Mouse (Mus musculus) kidney, adult 2 months (tissue): Measurements from ENCODE around the gene Vma21-ps. TPM values are rescaled to one million over a fixed set of nuclear protein-coding genes. Genes with fewer than 3 reads are reported as not detected.

Source experiments
- DNase-seq: peaks from one replicate; pipeline ENCODE4 v3.0.0; 2021
- H3K27ac ChIP-seq: fragments of 200-500 bp; 2 replicates; pipeline ENCODE4 v1.5.1; 2012; ENCODE audit warnings: low read depth, low read length, control low read depth, inconsistent platforms; ENCODE audit not compliant: insufficient read depth
- H3K27me3 ChIP-seq: fragments of 200-500 bp; replicated peaks from 2 replicates; pipeline ENCODE4 v1.6.1; 2012; ENCODE audit warnings: mild to moderate bottlenecking, moderate library complexity, low read length, inconsistent platforms; ENCODE audit not compliant: control insufficient read depth, insufficient read depth
- H3K36me3 ChIP-seq: fragments of 200-500 bp; 2 replicates; pipeline ENCODE4 v1.6.1; 2012; ENCODE audit warnings: mild to moderate bottlenecking, moderate library complexity, low read length, inconsistent platforms; ENCODE audit not compliant: control insufficient read depth, insufficient read depth
- H3K4me1 ChIP-seq: fragments of 200-500 bp; 2 replicates; pipeline ENCODE4 v1.6.1; 2011; ENCODE audit warnings: low read length; ENCODE audit not compliant: control insufficient read depth, insufficient read depth
- H3K4me3 ChIP-seq: fragments of 200-500 bp; 2 replicates; pipeline ENCODE4 v1.5.1; 2011; ENCODE audit warnings: mild to moderate bottlenecking, low read depth, low read length, control low read depth; ENCODE audit not compliant: insufficient read depth
- CTCF ChIP-seq: fragments of 200-500 bp; conservative IDR thresholded peaks from 2 replicates; pipeline ENCODE4 v1.5.1; 2011; ENCODE audit warnings: low read depth, mild to moderate bottlenecking, control low read depth, low read length, moderate library complexity, mixed read lengths; ENCODE audit not compliant: insufficient read depth, insufficient read length
- POLR2A ChIP-seq: fragments of 200-500 bp; IDR thresholded peaks from one replicate; pipeline ENCODE4 v1.6.1; 2011; ENCODE audit warnings: low read depth, low read length, control low read depth
- WGBS: fragments of 180-500 bp; shearing (Covaris S2); methylation state at CpG from one replicate; pipeline ENCODE4 v1.1.7; 2018; 5-methylcytosine and 5-hydroxymethylcytosine counted together
- polyA plus RNA-seq: library from polyadenylated mRNA; depleted of rRNA; stranded (reverse); fragments of >200 nt; gene quantifications from 2 replicates; pipeline ENCODE4 v1.2.3, GENCODE M21; 2012; rRNA removed

Vma21-ps gene
- polyA plus RNA-seq, 1 experiment: 1.7 TPM

- Histone ChIP-seq H3K27ac (no peak overlapping the region), H3K36me3 (no peaks in the 10 kb centered on the region), H3K27me3 (no peaks in the 10 kb centered on the region), H3K4me1 (no peaks in the 10 kb centered on the region), H3K4me3 (no peak overlapping the region)
- TF ChIP-seq CTCF (no peak), POLR2A (no peak)
- no peak for DNase-seq
- 86% methylated on average over 5 of the region's 5 CpGs for WGBS
These were observed 35.7 kb downstream of the Vma21-ps start for GRCm38 (mm10) chr4:52461321-52461720.

- H3K4me3 ChIP-seq: no peak overlapping the region
- no peak for DNase-seq
- H3K4me1 ChIP-seq: no peaks in the 10 kb centered on the region
- 97% methylated on average over 1 of the region's 1 CpGs for WGBS
- TF ChIP-seq POLR2A (no peak), CTCF (peak; percentile 58)
- H3K27ac ChIP-seq: no peak overlapping the region
- no peaks in the 10 kb centered on the region for H3K36me3 ChIP-seq
- H3K27me3 ChIP-seq: no peaks in the 10 kb centered on the region
These were observed 37.3 kb downstream of the Vma21-ps start for GRCm38 (mm10) chr4:52459726-52460125.

Other genes with a start within 250 kb of the Vma21-ps start
- 0.84 and 1.1 TPM in 2 replicates for gene Smc2, start 58.0 kb downstream of the Vma21-ps start, polyA plus RNA-seq
- not detected in 2 replicates for gene Toporsl, start 99.0 kb upstream of the Vma21-ps start, polyA plus RNA-seq